Mouse (Mus musculus) kidney, adult 2 months (tissue): Measurements from ENCODE around the gene Akap3. TPM values are rescaled to one million over a fixed set of nuclear protein-coding genes. Genes with fewer than 3 reads are reported as not detected.

Experiments
- DNase-seq: peaks from one replicate; pipeline ENCODE4 v3.0.0; 2021
- H3K27ac ChIP-seq: fragments of 200-500 bp; 2 replicates; pipeline ENCODE4 v1.5.1; 2012; ENCODE audit warnings: low read depth, low read length, control low read depth, inconsistent platforms; ENCODE audit not compliant: insufficient read depth
- H3K27me3 ChIP-seq: fragments of 200-500 bp; replicated peaks from 2 replicates; pipeline ENCODE4 v1.6.1; 2012; ENCODE audit warnings: mild to moderate bottlenecking, moderate library complexity, low read length, inconsistent platforms; ENCODE audit not compliant: control insufficient read depth, insufficient read depth
- H3K36me3 ChIP-seq: fragments of 200-500 bp; 2 replicates; pipeline ENCODE4 v1.6.1; 2012; ENCODE audit warnings: mild to moderate bottlenecking, moderate library complexity, low read length, inconsistent platforms; ENCODE audit not compliant: control insufficient read depth, insufficient read depth
- H3K4me1 ChIP-seq: fragments of 200-500 bp; 2 replicates; pipeline ENCODE4 v1.6.1; 2011; ENCODE audit warnings: low read length; ENCODE audit not compliant: control insufficient read depth, insufficient read depth
- H3K4me3 ChIP-seq: fragments of 200-500 bp; 2 replicates; pipeline ENCODE4 v1.5.1; 2011; ENCODE audit warnings: mild to moderate bottlenecking, low read depth, low read length, control low read depth; ENCODE audit not compliant: insufficient read depth
- CTCF ChIP-seq: fragments of 200-500 bp; conservative IDR thresholded peaks from 2 replicates; pipeline ENCODE4 v1.5.1; 2011; ENCODE audit warnings: low read depth, mild to moderate bottlenecking, control low read depth, low read length, moderate library complexity, mixed read lengths; ENCODE audit not compliant: insufficient read depth, insufficient read length
- POLR2A ChIP-seq: fragments of 200-500 bp; IDR thresholded peaks from one replicate; pipeline ENCODE4 v1.6.1; 2011; ENCODE audit warnings: low read depth, low read length, control low read depth
- WGBS: fragments of 180-500 bp; shearing (Covaris S2); methylation state at CpG from one replicate; pipeline ENCODE4 v1.1.7; 2018; 5-methylcytosine and 5-hydroxymethylcytosine counted together
- polyA plus RNA-seq: library from polyadenylated mRNA; depleted of rRNA; stranded (reverse); fragments of >200 nt; gene quantifications from 2 replicates; pipeline ENCODE4 v1.2.3, GENCODE M21; 2012; rRNA removed

The Akap3 gene
- 0.11 and 0.18 TPM in 2 replicates for polyA plus RNA-seq

GRCm38 (mm10) chr6:126852881-126853280 is at the start of gene Akap3:
TSS of gene Akap3 (plus strand) at chr6:126853098.
- TF ChIP-seq POLR2A: no peak
- no peak for TF ChIP-seq CTCF
- H3K4me1 ChIP-seq: no peaks in the 10 kb centered on the region; the same call in 1 of the 2 replicates
- no peak for DNase-seq
- no peak within 1 kb of the TSS for H3K4me3 ChIP-seq
- H3K27ac ChIP-seq: no peak within 1 kb of the TSS
- no peaks in the 10 kb centered on the region for H3K27me3 ChIP-seq
- no peaks in the 10 kb centered on the region for H3K36me3 ChIP-seq

- WGBS: 88% methylated on average over 3 of the region's 3 CpGs
- H3K4me1 ChIP-seq: no peaks in the 10 kb centered on the region
Measured at GRCm38 (mm10) chr6:126806783-126807182, 46.1 kb upstream of the Akap3 start.

GRCm38 (mm10) chr6:126808134-126808533 is 44.8 kb upstream of the Akap3 start:
- WGBS: 43% methylated on average over 4 of the region's 4 CpGs
- Histone ChIP-seq H3K36me3 (no peaks in the 10 kb centered on the region), H3K27ac (no peak overlapping the region), H3K27me3 (no peaks in the 10 kb centered on the region), H3K4me1 (no peaks in the 10 kb centered on the region), H3K4me3 (no peak overlapping the region)
- TF ChIP-seq CTCF: no peak
- no peak for TF ChIP-seq POLR2A
- no peak for DNase-seq

More at GRCm38 (mm10) chr6:126806783-126807182, 46.1 kb upstream of the Akap3 start:
- no peaks in the 10 kb centered on the region for H3K27me3 ChIP-seq
- no peak overlapping the region for H3K27ac ChIP-seq
- no peak overlapping the region for H3K4me3 ChIP-seq
- no peaks in the 10 kb centered on the region for H3K36me3 ChIP-seq
- DNase-seq: no peak
- 0 out of 2 replicates have a peak, but pooled peaks have one; percentile 20 for TF ChIP-seq CTCF
- no peak for TF ChIP-seq POLR2A

- no peak for DNase-seq
- 85% methylated on average over 8 of the region's 8 CpGs for WGBS
Measured at GRCm38 (mm10) chr6:126808561-126808960, 44.3 kb upstream of the Akap3 start.

GRCm38 (mm10) chr6:126811481-126811880 is 41.4 kb upstream of the Akap3 start:
- TF ChIP-seq CTCF (no peak), POLR2A (no peak)
- 67% methylated on average over 4 of the region's 4 CpGs for WGBS
- H3K27me3 ChIP-seq: no peaks in the 10 kb centered on the region
- no peaks in the 10 kb centered on the region for H3K36me3 ChIP-seq
- H3K4me1 ChIP-seq: no peaks in the 10 kb centered on the region
- H3K27ac ChIP-seq: no peak overlapping the region
- no peak for DNase-seq
- no peak overlapping the region for H3K4me3 ChIP-seq

More at GRCm38 (mm10) chr6:126808561-126808960, 44.3 kb upstream of the Akap3 start:
- no peak for TF ChIP-seq POLR2A
- TF ChIP-seq CTCF: no peak
- Histone ChIP-seq H3K4me3 (no peak overlapping the region), H3K4me1 (no peaks in the 10 kb centered on the region), H3K27ac (no peak overlapping the region), H3K36me3 (no peaks in the 10 kb centered on the region), H3K27me3 (no peaks in the 10 kb centered on the region)

GRCm38 (mm10) chr6:126815206-126815750 is 37.6 kb upstream of the Akap3 start:
- WGBS: 69% methylated on average over 6 of the region's 6 CpGs
- no peak for DNase-seq
- Histone ChIP-seq H3K36me3 (no peaks in the 10 kb centered on the region), H3K27ac (no peak overlapping the region), H3K4me1 (no peaks in the 10 kb centered on the region), H3K27me3 (no peaks in the 10 kb centered on the region), H3K4me3 (no peak overlapping the region)
- TF ChIP-seq POLR2A (no peak), CTCF (no peak)

GRCm38 (mm10) chr6:126816338-126816737 is 36.6 kb upstream of the Akap3 start:
- no peak overlapping the region for H3K4me3 ChIP-seq

More at GRCm38 (mm10) chr6:126816338-126816737, 36.6 kb upstream of the Akap3 start:
- Histone ChIP-seq H3K36me3 (no peaks in the 10 kb centered on the region), H3K27ac (no peak overlapping the region), H3K4me1 (no peaks in the 10 kb centered on the region), H3K27me3 (no peaks in the 10 kb centered on the region)
- no peak for TF ChIP-seq POLR2A
- TF ChIP-seq CTCF: no peak
- 79% methylated on average over 8 of the region's 8 CpGs for WGBS
- DNase-seq: no peak
